Mouse (Mus musculus) lung, embryonic 14.5 days (tissue): ENCODE results near the gene Adamts16. TPM values are rescaled to one million over a fixed set of nuclear protein-coding genes. Genes with fewer than 3 reads are reported as not detected.
"Not testable (repeated sequence)": the region's sequence is repeated elsewhere in the genome, so short reads cannot be mapped to it uniquely, and the experiment has no call there.

Experiments
- ATAC-seq: fragments of 200-750 bp; cut with Nextera tagmentation; 2 replicates; pipeline ENCODE4 v1.8.0; 2017; ENCODE audit warnings: mild to moderate bottlenecking, moderate TSS enrichment, moderate library complexity; ENCODE audit not compliant: insufficient read depth
- DNase-seq: peaks from one replicate; pipeline ENCODE4 v3.0.0-alpha.2; 2015
- H3K27ac ChIP-seq: fragments of 300-500 bp; sonication (generic); 2 replicates; pipeline ENCODE4 v1.5.1; 2014; ENCODE audit warnings: low read depth, mild to moderate bottlenecking, moderate library complexity
- H3K27me3 ChIP-seq: fragments of 300-500 bp; sonication (generic); 2 replicates; pipeline ENCODE4 v1.6.1; 2014; ENCODE audit warnings: low read length, control low read depth; ENCODE audit not compliant: insufficient read depth
- H3K36me3 ChIP-seq: fragments of 300-500 bp; sonication (generic); 2 replicates; pipeline ENCODE4 v1.6.1; 2014; ENCODE audit warnings: control low read depth; ENCODE audit not compliant: insufficient read depth
- H3K4me1 ChIP-seq: fragments of 300-500 bp; sonication (generic); 2 replicates; pipeline ENCODE4 v1.6.1; 2014; ENCODE audit warnings: antibody characterized with exemption, control low read depth; ENCODE audit not compliant: insufficient read depth
- H3K4me2 ChIP-seq: fragments of 300-500 bp; sonication (generic); 2 replicates; pipeline ENCODE4 v1.6.1; 2014; ENCODE audit warnings: mild to moderate bottlenecking
- H3K4me3 ChIP-seq: fragments of 300-500 bp; sonication (generic); 2 replicates; pipeline ENCODE4 v1.5.1; 2014; ENCODE audit warnings: low read depth, low read length
- H3K9ac ChIP-seq: fragments of 300-500 bp; sonication (generic); 2 replicates; pipeline ENCODE4 v1.6.1; 2014
- H3K9me3 ChIP-seq: fragments of 300-500 bp; sonication (generic); 2 replicates; pipeline ENCODE4 v1.6.1; 2016; ENCODE audit warnings: low read depth, low read length, control low read depth
- CTCF ChIP-seq: IDR thresholded peaks from 2 replicates; pipeline ENCODE4 v1.5.1; 2016; ENCODE audit warnings: antibody characterized with exemption, low read depth
- WGBS: fragments of 180-500 bp; shearing (Covaris S2); extraction: QIAGEN DNeasy Blood & Tissue Kit; methylation state at CpG from one replicate; pipeline ENCODE4 v1.1.7; 2014; 5-methylcytosine and 5-hydroxymethylcytosine counted together
- polyA plus RNA-seq: library from polyadenylated mRNA; unstranded; fragments of >200 nt; fragmentation: Nextera tagmentation; extraction: Ambion mirVana; gene quantifications from 2 replicates; pipeline ENCODE4 v1.2.1, GENCODE M21; 2014

Gene Adamts16
- 0.04 and 0.07 TPM in 2 replicates for polyA plus RNA-seq

DNA sequence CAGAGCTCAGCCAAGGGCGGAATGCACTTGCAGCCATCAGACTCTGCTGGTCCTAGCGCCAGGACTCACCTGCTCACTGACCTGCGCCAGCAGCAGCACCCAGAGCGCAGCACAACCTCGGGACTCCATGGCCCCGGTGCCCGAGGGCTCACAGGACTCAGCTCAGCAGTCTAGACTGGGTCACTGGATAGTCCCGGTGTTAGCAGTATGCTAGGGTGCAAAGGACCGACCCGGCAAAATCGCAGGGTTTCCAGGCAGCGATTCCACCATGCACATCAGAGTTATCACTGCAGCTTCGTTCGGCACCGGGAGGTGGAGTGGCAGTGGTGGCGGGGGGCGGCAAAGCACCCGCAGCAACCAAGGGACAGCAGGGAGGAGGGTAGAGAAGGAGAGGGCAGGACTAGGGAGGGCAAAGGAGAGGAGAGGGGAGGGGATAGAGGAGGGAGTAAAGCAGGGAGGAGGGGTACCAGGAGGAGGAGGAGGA is at the start of gene Adamts16:
TSS of gene Adamts16 (minus strand) at position 391 of the 484 bp plus-strand sequence.
- ATAC-seq (peak; percentile 29; the same call in 1 of the 2 replicates), DNase-seq (no peak)
- Histone ChIP-seq H3K27ac (no peak within 1 kb of the TSS), H3K9ac (no peak within 1 kb of the TSS), H3K4me3 (peak within 1 kb of the TSS; percentile 22), H3K4me1 (no peaks in the 10 kb centered on the region), H3K27me3 (peaks cover 23% of the 10 kb centered on the region), H3K9me3 (no peaks in the 10 kb centered on the region), H3K4me2 (peak within 1 kb of the TSS; percentile 54), H3K36me3 (no peaks in the 10 kb centered on the region)
- 2% methylated on average over 18 of the region's 18 CpGs for WGBS
- TF ChIP-seq CTCF: no peak

DNA sequence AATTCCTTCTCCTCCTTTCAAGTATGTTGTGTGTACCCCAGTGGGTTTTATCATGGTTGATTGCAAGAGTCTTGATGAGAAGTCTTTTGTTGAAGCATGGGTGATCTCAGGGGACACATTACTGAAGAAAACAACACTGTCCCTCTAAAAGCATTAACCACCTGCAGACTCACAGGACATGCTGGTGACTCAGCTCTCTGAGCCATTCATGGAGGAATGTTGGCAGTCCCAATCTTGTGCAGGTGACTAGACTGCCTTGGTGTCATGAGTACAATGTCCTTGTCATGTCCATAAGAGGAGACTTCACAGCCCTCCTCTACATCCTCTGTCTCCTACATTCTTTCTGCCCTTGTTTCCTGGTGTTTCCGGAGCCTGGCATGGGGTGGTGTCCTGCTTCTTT is 45.5 kb upstream of the Adamts16 start:
- Histone ChIP-seq H3K4me2 (no peak overlapping the region), H3K9ac (no peak overlapping the region), H3K9me3 (no peaks in the 10 kb centered on the region), H3K4me3 (no peak overlapping the region), H3K27ac (no peak overlapping the region), H3K36me3 (no peaks in the 10 kb centered on the region), H3K27me3 (no peaks in the 10 kb centered on the region), H3K4me1 (no peaks in the 10 kb centered on the region)
- ATAC-seq (no peak), DNase-seq (no peak)
- 95% methylated on average over 1 of the region's 1 CpGs for WGBS
- no peak for TF ChIP-seq CTCF

DNA sequence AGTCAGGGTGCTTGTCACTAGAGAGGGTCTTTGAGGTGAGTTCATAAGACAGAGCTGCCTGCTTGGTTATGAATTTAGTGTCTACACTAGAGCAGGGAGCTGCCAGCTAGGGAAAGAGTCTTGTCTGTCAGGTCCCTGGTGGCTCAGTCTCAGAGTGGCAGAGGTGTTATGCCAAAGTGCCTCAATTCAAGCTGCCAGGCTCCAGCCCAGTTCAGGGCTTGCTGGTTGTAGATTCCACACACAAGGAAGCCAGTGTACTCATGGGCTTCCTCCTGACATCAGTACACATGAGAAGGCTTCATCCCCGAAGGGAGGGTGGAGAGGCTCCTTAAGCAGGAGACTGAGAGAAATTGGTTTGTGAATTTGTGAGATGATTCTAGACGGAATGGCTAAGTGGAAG is 43.4 kb upstream of the Adamts16 start:
- Histone ChIP-seq H3K4me2 (no peak overlapping the region), H3K9me3 (no peaks in the 10 kb centered on the region), H3K4me3 (no peak overlapping the region), H3K9ac (no peak overlapping the region), H3K36me3 (no peaks in the 10 kb centered on the region), H3K4me1 (no peaks in the 10 kb centered on the region), H3K27ac (no peak overlapping the region), H3K27me3 (no peaks in the 10 kb centered on the region)
- DNase-seq (no peak), ATAC-seq (no peak)
- 79% methylated on average over 2 of the region's 2 CpGs for WGBS
- no peak for TF ChIP-seq CTCF

DNA sequence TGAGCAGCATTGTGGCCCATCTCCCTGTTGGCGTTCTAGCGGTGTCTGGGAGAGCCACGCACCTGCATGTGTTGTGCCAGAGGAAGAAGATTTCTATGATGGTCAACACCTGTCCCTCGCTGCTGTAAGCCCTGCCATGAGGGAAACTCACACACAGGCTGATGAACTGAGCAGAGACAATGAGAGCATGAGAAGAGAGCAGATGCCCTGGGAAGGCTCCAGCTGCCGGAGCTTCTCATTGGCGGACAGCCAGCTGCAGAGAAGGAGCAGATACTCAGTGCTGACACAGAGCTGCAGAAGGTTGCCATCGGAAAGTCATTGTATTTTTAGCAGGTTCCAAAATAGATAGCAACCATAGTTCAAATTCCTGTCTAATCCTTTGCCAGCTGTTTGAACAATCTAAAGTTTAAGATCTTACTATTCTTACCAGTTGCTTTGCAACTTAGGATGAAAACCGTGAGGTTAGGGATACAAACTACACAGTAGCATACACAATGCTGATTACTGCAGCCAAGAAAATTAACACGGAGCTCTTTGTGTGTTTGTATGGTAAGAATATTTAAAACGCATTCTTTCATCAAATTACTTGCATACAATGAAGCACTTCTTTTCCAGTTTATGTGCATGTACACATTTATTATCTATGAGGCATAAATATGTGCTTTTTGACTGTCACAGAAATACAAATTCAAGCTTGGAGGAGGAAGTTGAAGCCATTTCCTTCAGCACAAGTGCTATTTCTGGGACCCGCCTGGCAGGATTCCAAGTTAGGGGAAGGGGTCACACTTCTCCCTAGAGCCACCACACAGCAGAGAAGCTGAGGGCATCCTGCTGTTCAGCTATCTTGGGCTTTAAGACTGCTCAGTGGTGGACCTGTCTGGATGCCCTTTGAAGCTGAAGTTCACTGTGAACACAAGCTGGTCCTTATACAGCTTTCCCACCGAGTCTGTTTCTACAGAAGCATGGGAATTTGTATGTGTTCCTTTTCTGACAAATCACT is 42.6 kb upstream of the Adamts16 start:
- peak; percentile 82 for DNase-seq

DNA sequence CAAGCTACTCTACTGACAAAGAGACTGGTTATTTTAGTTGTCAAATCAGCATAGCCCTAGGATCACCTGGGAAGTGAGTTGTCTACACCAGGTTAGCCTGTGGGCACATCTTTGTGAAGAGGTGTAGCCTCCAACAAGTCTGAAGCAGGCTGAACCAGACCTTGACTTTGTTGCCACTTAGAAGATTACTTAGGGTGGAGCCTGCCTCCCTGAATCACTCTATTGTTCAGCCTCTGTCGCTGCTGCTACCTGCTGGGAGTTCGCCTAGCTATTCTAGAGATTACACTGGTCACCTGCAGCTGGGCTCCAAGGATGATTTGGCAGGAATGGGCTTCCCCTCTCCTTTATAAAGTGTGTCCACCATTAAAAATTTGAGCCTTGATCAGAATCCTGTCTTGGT is 38.4 kb upstream of the Adamts16 start:
- H3K36me3 ChIP-seq, H3K9me3 ChIP-seq, H3K9ac ChIP-seq, H3K4me2 ChIP-seq, ATAC-seq, H3K4me1 ChIP-seq, H3K27me3 ChIP-seq, DNase-seq, H3K4me3 ChIP-seq, H3K27ac ChIP-seq: not testable (repeated sequence)
- WGBS: 51% methylated on average over 2 of the region's 2 CpGs

More for the DNA sequence above, 42.6 kb upstream of the Adamts16 start:
- no peak for TF ChIP-seq CTCF
- H3K4me2 ChIP-seq: no peak overlapping the region
- ATAC-seq: peak; percentile 91
- no peaks in the 10 kb centered on the region for H3K27me3 ChIP-seq
- no peak overlapping the region for H3K4me3 ChIP-seq
- H3K36me3 ChIP-seq: no peaks in the 10 kb centered on the region
- H3K9me3 ChIP-seq: no peaks in the 10 kb centered on the region
- no peak overlapping the region for H3K9ac ChIP-seq
- H3K27ac ChIP-seq: no peak overlapping the region
- no peaks in the 10 kb centered on the region for H3K4me1 ChIP-seq
- 37% methylated on average over 12 of the region's 12 CpGs for whole genome bisulfite sequencing

DNA sequence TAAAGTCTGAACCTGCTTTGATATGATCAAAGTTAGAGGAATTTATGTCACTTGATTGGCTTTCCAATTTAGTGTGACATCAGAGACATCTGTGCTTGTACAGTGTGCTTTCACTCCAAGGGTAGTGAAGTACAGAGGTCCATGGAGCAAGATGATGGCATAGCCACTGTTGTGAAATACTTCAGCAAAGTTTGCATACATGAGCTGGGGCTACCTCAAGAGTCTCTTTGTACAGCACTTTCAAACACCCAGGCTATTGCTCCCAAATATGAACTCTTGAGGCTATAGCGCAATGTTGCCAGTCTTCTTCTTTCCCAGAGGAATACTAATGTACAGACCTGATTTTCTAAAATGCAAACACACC is 35.9 kb upstream of the Adamts16 start:
- no peaks in the 10 kb centered on the region for H3K4me1 ChIP-seq
- 75% methylated on average over 1 of the region's 1 CpGs for WGBS
- no peaks in the 10 kb centered on the region for H3K27me3 ChIP-seq
- TF ChIP-seq CTCF: no peak
- no peaks in the 10 kb centered on the region for H3K36me3 ChIP-seq
- no peaks in the 10 kb centered on the region for H3K9me3 ChIP-seq
- no peak for ATAC-seq
- no peak overlapping the region for H3K4me2 ChIP-seq
- H3K4me3 ChIP-seq: no peak overlapping the region
- peak; percentile 10 for DNase-seq
- H3K27ac ChIP-seq: no peak overlapping the region
- H3K9ac ChIP-seq: no peak overlapping the region
